Mouse (Mus musculus) adrenal gland, adult (tissue): ENCODE data around the gene Cpa2.

Experiments
- DNase-seq, 2 experiments: peaks; one replicate each; pipeline ENCODE4 v3.0.0; 2022 to 2023; ENCODE audit warnings: low spot score in 1 of 2; ENCODE audit not compliant: inconsistent age in 2 of 2

Gene Cpa2

DNA sequence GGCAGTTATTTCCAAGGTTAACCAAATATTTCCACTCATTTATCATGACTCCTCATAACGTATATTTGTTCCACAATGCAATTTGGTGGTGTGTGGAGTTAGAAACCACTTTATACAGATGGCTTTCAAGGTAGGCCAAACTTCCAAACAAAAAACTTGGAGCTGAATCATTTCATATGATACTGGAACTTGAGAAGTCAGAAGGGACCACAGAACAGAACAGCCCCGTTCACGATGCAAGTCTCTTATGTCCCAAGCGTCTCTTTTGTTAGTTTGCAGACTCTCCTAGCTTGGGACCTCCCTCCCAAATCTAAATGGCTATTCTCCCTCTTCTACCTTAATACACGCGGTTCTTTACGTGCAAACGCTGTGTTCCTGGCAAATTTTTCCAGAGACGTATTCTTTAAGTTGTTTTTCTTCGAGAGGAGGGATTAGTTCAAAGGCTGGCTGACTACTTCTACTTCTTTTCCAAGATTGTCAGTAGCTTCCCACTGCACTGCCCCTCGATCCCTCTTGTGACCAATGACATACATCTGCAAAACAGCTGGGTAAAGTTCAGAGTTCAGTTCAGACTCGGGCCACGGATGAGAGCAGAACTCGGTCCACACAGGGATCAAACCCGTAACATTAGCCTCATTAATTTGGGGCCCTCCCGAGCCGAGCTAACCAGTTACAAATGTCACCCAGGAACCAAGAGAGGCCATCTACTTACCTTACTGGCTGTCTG is 35.3 kb downstream of the Cpa2 start:
- no peak for DNase-seq

DNA sequence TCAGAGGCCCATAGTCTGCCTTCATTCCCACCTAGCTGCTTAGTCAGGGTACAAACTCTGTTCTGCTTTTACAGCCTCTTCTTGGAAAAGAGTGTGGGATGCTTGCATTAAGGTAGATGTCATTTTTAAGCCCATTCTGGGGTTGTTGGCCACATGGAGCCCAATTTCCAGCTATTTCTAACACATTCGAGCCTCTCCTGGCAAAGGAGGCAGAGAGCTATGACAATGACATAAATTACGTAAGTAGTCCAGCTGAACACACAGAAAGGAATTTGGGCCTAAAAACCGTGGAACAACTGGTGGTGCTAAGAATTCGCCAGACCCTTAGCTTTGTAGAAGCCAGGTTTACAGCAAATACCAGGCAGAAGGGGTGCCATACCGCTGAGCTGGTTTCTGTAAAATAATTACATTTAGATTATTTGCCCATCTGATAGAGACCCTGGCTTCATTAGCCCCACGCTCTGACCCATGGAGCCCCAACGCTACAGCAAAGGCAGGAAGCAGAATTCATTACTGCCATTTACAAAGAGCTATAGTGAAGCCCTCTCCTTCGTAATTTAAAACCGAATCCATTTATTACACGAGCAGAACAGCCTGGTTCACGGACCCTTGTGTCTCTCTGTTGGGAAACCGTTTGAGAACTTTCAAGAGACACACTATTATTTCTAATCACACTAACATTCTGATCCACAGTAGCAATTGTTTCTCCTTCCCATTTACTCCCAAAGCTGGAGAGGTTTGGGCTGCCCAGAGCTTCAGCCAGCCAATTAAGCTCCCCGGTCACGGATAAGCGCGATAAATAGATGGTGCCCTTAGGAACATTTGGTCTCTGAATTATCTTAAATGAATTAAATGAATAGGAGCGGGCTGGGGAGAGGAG is 38.8 kb downstream of the Cpa2 start:
- DNase-seq = no peak

DNA sequence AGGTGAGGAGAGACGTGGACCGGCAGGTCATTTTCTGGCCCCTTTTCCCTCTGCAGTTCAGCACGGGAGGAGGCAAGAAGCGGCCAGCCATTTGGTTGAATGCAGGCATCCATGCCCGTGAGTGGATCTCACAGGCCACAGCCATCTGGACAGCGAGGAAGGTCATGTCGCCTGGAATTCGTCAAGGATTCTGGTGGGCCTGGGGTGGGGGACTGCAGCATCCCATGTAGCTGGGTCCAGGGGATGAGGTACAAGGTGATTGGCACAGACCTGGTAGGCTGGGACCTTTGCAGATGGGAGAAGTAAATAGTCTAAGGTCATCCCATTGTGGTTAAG is 39.4 kb downstream of the Cpa2 start:
- DNase-seq = no peak

- no peak for DNase-seq
Observed at GRCm38 (mm10) chr6:30586886-30587442, 45.6 kb downstream of the Cpa2 start.

DNA sequence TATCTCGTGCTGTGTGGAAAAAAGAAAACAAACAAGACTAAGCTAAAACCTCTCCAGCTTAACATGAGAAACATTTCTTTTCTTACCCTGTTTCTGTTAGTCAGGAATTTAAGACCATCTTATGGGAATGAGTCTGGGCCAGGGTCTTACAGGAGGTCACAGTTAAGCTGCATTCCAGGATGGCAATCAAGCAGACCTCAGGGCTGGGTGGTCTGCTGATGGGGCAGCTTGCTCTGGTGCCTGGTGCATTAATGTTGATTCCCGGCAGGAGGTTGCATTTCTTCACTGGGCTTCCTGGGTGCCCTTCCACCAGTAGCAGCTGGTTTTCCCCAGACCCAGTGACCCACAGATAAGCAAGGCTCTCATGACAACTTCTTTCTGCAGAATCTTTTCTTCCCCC is 48.4 kb downstream of the Cpa2 start:
- DNase-seq = no peak

DNA sequence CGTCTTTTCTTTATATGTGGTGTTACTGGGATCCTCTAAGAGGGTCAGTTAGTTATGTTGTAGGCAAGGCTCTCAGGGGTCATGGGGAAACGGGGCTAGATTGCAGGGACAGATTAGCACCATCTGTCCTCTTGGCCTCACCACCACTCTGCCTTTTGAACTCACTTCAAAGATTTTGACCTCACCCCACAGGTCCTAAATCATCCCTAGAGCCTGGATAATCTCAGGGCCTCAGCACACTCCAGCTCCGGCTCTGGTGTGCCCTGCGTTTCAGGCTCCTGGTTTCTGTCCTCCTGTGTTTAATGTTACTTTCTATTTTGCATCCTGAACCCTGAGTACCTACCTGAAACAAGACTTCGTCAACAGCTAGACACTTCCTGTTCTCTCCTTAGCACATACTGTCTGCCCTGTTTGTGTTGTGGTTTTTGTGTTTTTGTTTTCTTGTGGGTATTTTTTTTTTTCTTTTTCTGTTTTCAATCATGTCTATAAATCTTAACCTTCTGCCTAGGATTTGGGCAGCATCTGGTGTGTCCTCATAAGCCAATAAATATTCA is 50.5 kb downstream of the Cpa2 start:
- no peak for DNase-seq

DNA sequence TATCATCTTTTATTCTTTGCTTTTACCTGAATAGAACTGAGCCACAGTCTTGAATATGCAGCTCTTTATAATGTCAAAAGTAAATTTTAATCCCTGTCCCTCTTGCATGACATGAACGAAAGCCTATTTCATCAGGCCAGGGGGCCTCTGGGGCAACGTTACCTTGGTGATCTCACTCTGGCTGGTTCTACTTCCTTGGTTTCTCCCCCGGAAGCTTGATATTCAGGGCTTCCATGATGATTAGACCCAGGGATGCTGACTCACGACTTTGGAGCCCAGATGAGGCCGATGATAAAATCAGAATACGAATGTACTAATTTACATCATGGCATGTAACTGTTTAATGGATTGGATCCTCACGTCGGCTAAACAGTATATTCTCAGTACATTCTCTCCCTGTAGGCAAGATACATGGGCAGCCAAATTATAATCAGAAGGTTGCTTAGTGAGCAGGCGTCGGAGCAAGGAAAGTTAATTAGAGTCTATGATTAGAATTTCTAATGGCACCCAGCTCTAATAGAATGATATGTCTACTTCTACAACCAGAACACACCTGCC is 51.1 kb downstream of the Cpa2 start:
- no peak for DNase-seq

- DNase-seq = no peak
Observed at GRCm38 (mm10) chr6:30594364-30594763, 53.0 kb downstream of the Cpa2 start.

- no peak for DNase-seq
Observed at GRCm38 (mm10) chr6:30596230-30596898, 55.0 kb downstream of the Cpa2 start.

- peak; percentile 21 to 71 for DNase-seq
Observed at GRCm38 (mm10) chr6:30600033-30600432, 58.7 kb downstream of the Cpa2 start.

GRCm38 (mm10) chr6:30600995-30601394 is 59.6 kb downstream of the Cpa2 start:
- no peak for DNase-seq

DNA sequence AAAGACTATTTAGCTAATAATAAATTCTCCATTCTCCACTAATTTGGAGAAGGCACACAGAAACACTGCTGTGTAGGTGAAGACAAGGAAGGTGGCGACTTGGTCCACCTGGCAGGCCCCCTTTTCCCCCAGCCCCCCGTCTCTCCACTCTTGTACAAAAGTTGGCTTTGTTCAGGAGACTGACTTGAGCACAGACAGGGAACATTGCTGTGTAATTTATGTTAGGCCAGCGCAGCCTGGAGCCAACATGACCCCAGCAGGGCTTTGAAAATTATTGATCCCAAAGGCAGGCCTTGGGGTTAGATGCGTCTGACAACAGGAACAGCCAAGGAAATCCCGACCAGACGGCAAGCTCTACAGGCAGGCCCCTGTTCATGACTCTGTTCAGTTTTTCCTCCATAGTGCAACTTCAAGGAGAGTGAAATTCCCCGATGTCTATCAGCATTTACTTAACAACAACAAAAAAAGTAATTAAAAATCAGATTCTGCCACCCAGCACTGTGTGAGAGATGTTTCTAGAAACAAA is 63.0 kb downstream of the Cpa2 start:
- DNase-seq = no peak

- no peak for DNase-seq
Observed at GRCm38 (mm10) chr6:30605111-30605510, 63.7 kb downstream of the Cpa2 start.

- no peak for DNase-seq
Observed at GRCm38 (mm10) chr6:30605672-30606071, 64.3 kb downstream of the Cpa2 start.

DNA sequence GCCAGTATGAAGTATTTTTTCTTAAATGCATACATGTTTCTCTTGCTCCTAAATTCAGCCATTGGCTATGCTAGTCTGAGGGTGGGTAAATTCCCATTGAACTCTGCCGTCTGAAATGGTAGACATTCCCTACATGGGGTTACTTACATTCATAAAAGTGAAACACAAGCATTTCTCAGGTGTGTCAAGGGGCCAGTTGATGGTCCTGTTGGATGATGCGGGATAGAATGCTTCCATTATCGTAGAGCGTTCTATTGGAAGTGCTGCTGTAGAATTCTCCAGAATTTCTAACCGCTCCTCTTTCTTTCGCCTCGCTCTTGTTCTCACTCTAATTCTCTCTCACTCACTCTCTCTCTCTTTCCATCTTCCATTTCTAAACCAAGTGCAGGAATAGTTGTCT is 69.3 kb downstream of the Cpa2 start, which contains the start of gene Cpa5:
Gene Cpa5 (plus strand): TSS at position 301 of the 400 bp plus-strand sequence.
- DNase-seq = no peak

- no peak for DNase-seq
Observed at GRCm38 (mm10) chr6:30611212-30611611, 69.8 kb downstream of the Cpa2 start.
